Mouse (Mus musculus): ENCODE data around the gene Unc13a.
A peak's percentile ranks its signal among the peaks of the same experiment; 100 is the strongest.
"Not testable (repeated sequence)": the region's sequence is repeated elsewhere in the genome, so short reads cannot be mapped to it uniquely, and the experiment has no call there.

Unc13a gene

GRCm38 (mm10) chr8:71671549-71671965 is at the start of gene Unc13a:
TSS of gene Unc13a (minus strand) at chr8:71671757.
- DNase-seq (ENCODE audit: low read depth, low spot score), result peak; percentile 90

DNA sequence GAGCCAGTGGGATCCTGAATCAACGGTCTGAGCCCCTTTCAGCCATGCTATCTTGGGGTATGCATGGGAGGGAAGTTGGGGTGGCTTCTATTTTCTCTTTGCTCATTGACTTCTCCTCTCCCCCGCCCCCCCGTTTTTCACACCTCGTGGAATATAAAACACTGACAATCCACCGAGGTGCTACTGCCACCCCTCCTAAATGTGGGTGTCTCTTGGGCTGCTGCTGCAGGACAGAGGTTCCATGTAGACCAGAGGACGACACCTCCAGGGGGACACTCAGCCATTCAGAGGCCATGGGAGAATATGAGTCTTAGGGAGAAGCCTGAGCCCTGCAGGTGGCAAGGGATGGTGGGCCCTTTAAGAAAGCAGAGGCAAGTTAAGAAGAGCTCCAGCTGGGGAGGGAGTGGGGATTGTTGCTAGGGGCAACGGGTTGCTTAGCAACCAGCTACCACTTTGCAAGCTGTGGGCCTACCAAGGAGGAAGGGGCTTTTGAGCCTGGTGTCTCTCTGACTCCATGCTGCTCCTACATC is 48.4 kb upstream of the Unc13a start:
- DNase-seq (ENCODE audit: low read depth, low spot score), result no peak

GRCm38 (mm10) chr8:71719218-71719617 is 47.7 kb upstream of the Unc13a start:
- no peak for DNase-seq (ENCODE audit: low read depth, low spot score)

GRCm38 (mm10) chr8:71718252-71718651 is 46.7 kb upstream of the Unc13a start:
- no peak for DNase-seq (ENCODE audit: low read depth, low spot score)

GRCm38 (mm10) chr8:71717096-71717495 is 45.5 kb upstream of the Unc13a start:
- no peak for DNase-seq (ENCODE audit: low read depth, low spot score)

DNA sequence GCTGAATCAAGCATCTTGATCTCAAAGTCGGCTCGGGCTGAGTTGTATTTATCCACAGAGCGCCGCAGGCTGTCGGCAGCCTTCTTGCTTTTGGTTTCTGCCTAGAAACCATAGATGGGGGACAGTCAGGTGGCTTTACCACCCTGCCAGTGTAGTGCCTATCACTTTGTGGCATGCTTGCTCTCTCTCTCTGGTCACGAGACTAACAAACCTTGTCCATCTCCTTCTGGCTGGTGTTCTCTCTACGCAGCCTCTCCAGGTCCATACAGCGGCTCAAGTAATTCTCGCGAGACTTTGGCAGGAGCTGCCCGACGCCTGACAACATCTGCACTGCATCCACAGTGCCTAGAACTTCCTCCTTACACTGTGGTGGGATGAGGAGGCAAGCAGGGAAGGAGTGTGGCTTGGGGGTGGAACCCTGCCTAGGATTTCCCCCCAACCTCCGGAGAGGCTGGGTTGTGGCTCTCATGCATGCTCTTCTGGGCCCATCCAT is 45.0 kb upstream of the Unc13a start:
- no peak for DNase-seq (ENCODE audit: low read depth, low spot score)

GRCm38 (mm10) chr8:71715531-71715930 is 44.0 kb upstream of the Unc13a start:
- DNase-seq (ENCODE audit: low read depth, low spot score), result no peak

DNA sequence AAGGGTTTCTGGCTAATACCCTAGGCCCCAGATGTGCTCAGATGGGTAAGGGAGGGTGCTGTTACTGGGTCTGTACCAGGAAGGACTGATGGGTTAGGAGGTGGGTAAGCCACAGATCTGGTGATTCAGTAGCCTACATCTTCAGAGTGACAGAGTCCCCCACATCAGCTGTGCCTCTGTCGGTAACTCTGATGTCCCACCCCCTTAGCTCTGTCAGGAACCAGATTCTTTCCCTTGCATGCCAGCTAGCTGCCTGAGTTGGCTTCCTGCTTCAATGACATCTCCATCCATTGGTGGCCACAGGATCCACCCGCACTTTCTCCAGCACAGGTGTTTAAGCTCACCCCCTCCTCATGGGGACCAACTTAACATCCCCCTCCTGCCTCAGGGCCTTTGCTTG is 40.0 kb upstream of the Unc13a start:
- no peak for DNase-seq (ENCODE audit: low read depth, low spot score)

DNA sequence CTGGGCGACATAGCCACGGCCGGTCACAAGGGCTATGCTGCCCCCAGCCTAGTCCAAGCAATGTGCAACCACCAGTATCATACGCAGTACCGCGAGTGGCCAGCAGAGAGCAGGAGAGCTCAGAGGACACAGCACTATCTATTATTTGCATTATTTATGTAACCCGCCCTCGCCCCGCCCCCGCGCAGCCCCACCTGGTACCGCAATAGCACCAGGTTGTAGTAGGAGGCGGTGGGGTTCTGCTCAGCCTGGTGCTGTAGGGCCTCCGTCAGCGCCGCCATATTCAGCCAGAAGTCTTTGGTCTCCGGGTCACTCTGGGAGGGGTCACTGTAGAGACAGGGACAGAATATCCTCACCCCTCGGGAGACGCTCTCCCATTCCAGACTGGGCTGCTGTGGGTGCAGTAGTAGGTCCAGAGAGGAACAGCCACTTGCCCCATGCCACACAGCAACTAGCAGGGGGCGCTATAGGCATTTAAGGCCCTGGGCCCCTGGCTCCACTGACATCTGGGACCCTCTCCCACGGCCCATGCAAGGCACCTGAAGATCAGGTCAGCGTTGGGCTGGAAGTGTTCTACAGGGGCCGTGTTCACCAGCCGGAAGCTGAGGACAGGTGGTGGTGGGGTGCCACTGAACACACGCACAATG is 38.4 kb upstream of the Unc13a start:
- DNase-seq (ENCODE audit: low read depth, low spot score), result peak; percentile 86

DNA sequence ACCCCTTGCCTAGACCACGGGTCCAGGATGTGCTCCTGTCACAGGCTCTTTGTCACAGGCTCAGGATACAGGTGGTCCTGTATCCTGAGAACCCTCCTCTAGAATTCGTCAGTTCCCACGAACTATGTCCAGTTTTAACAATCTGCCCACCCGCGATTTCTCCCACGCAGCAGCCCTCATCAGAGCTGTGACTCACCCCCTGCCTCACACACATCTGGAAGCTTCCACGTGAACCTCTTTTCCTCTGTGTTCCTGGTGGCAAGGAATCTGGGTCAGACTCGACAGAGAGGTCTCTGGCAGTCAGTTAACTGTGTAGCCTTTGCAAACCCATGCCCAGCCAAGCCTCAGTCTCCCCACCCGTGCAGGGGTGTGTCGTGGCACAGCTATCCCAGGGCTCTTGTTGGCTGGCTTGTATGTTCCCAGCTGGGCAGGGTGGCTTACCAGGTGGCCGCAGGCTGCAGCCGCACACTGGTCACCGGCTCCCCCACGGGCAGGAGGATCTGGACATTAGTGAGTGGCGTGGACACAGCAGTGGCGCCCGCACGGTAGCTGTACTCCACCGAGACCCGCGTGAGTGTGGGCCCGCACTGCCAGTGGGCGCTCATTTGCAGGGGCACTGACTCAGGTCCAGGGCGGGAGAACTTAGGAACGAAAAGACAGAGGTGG is 37.7 kb upstream of the Unc13a start:
- DNase-seq (ENCODE audit: low read depth, low spot score), result no peak

DNA sequence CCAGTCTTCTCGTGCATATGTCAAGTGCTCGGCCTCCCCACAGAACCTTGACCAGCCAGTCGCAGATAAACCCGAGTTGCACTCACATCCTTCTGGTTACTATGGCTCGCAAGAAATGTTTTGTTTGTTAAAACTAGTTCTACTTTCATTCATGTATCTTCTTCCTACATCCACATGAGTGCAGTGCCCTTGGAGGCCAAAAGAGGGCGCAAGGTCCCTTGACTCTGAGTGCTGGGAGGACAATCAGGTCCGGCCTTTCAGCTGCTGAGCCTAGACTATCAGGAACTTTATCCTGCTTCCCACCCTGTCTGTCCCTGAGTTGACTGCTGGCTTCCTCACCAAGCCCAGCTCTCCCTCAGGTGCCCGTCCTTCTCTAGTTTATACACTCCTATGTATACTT is 36.3 kb upstream of the Unc13a start:
- peak; percentile 80 for DNase-seq (ENCODE audit: low read depth, low spot score)

DNA sequence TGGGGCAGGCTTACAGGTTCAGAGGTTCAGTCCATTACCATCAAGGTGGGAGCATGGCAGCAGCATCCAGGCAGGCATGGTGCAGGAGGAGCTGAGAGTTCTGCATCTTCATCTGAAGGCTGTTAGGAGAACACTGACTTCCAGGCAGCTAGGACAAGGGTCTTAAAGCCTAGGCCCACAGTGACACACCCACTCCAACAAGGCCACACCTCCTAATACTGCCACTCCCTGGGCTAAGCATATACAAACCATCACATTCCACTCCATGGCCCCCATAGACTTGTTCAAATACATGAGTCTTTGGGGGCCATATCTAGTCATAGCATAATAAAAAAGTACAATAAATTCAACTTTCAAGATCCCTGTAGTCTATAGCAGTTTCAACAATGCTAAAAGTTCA is 31.8 kb upstream of the Unc13a start:
- DNase-seq (ENCODE audit: low read depth, low spot score), result not testable (repeated sequence)

GRCm38 (mm10) chr8:71702923-71703322 is 31.4 kb upstream of the Unc13a start:
- DNase-seq (ENCODE audit: low read depth, low spot score), result no peak

DNA sequence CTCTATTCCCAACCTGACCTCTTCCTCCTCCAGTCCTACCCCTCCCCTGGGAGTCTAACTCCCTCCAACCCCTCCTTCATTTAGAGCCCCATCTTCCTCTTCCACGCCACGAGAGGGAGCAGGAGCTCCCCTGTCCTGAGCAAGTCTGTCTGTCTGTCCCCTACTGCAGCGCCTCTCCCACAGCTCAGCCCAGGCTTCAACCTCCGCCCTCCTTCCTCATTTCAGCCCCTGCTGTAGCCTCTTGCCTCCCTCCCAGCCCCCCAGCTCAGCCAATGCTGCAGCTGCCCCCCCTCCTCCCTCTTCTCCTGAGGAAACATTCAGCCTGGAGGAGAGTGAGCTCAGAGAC is 30.5 kb upstream of the Unc13a start:
- DNase-seq (ENCODE audit: low read depth, low spot score), result no peak

DNA sequence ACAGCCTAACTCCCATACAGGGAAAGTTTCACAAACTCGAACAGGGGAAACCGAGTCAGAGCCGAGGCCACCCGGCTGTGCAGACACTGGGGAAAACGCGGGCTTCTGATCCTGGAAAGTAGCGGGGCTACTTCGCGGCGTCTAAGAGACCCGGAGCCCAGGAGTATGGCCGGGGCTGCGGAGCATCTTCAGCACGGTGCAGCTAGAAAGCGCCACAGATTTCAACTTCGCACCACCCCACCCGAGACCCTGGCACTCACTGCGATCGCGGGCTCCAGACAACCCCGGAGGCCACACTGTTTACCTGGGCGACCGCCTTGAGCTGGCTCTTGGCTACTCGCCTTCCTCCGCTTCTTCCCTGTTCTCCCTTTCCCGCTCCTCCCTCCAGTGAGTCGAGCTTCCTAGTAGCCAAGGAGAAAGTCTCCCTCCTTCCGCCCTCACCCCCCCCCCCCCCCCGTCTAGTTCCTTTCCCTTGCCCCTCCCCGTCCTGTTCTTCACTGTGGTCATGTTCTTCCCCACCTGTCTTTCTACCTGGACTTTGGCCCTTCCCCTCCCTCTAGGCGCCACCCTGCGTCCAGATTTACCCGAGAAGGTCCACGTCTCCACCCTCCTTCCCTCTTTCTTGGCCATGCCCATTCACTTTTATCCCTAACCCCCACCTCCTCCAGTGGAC is 30.0 kb upstream of the Unc13a start, which contains the start of gene B3gnt3:
B3gnt3 (minus strand) TSS at position 376 of the 673 bp plus-strand sequence.
- DNase-seq (ENCODE audit: low read depth, low spot score), result no peak

DNA sequence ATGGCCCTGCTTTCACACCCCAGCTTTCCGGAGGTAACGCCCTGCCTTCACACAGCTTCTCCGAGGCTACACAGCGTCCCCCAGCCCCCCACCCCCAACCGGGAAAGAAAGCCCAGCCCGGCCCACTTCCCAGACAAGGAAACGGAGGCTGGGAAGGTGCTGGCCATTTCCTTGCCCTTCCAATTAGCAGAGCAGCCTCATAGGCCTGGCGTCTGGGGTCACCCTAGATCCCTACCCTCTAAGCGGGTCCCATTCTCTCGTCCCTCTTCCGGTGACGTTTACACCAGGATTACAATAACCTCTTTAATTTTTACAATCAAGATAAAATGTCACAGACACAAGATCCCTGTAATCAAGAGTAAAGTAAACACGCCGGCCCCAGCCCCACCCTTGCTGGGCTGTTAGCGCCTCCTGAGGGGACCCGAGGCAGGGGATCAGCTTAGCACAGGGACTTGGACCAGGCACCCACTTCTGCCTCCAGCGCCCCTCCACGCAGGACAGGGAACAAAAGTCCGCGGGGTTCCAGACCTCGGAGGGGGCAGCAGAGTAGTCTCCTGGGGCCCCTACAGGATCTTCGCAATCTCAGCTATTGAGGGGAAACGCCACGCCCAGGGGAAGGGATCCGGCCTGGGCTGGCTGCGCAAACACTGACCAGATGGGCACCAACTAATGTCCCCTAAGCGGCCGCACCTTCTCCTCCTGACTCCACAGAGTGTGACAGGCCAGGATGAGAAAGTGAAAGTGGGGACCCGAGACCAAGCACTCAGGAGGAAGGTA is 29.1 kb upstream of the Unc13a start:
- no peak for DNase-seq (ENCODE audit: low read depth, low spot score)

GRCm38 (mm10) chr8:71695456-71695855 is 23.9 kb upstream of the Unc13a start:
- not testable (repeated sequence) for DNase-seq (ENCODE audit: low read depth, low spot score)

DNA sequence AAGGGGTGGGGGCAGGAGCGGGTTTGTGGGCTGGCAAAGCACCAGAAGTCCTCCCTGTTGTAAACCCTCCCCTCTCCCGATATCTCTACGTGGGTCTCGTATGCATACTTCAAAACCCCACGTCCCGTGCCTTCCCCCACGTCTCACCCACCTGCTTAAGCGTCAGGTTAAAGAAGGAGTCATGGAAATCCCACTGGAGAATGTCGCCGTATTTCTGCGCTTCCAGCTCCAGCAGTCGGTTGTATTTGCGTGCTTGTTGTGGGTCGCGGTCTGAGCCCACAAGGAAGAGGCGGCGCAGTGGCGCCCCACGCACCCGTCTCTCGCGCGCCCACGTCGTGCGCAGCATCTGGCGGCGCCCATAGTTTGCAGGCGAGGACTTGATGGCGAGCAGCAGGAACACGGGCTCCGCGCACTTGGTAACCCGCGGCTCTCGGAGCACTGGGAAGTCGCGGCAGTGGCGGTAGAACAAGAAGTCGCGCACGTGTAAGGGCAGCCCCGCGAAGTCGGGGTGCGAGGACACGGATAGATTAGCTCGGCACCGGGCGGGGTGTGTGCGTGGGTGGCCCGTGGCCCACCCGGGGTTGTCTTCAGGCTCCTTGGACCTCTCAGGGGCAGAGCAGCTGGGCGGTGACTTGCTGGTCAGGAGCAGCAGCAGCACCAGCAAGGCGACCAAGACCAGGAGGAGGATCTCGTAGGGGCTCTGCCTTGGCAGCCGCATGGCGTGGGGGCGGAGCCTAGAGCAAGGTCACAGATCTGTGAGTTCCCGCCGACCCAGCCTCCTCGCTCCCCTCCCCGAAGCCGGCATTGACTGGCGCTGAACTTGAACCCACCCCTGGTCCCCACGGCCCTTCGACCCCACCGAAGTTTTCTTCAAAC is 21.8 kb upstream of the Unc13a start:
- DNase-seq (ENCODE audit: low read depth, low spot score), result no peak

GRCm38 (mm10) chr8:71692509-71692908 is 21.0 kb upstream of the Unc13a start:
- no peak for DNase-seq (ENCODE audit: low read depth, low spot score)

DNA sequence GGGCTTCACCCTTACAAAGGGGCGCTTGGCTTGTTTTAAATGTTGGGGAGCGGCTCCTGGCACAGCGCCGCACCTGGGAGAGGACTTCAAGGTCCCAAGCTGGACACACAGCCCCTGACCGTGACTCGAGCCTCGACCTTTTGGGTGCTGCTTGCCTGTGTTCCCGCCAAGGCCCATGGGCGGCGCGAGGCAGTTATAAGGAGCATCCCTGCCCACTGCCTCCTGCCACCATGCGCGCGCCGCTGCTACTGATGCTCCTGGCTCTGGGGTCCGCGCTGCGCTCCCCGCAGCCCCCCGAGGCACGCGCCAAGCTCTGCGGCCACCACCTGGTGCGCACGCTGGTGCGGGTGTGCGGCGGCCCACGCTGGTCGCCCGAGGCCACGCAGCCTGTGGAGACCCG is 17.5 kb upstream of the Unc13a start, which contains the start of gene Insl3:
Insl3 (plus strand) TSS at position 187 of the 400 bp plus-strand sequence.
- no peak for DNase-seq (ENCODE audit: low read depth, low spot score)

DNA sequence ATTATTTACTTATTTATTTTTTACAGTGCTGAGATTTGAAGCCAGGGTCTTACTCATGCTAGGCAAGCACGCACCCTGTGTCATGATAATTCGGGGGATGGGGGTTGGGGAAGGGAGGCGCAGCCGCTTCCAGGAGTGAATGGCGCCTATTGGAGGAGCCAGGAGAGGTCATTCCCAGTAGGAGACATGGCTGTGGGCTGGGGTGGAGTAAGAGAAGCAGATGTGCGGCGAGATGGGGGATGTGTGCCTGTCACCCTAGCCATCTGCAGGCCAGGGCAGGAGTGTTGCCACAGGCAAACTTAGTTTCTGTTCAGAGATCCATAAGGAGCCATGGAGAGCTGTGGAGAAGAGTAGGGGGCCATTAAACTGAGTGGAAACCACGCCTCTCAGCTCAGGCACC is 16.1 kb upstream of the Unc13a start:
- no peak for DNase-seq (ENCODE audit: low read depth, low spot score)

All from A20 (cell line).